Mouse (Mus musculus) neutrophil, adult 65 days (primary cell): ENCODE measurements around the gene Gm16434. TPM values are rescaled to one million over a fixed set of nuclear protein-coding genes. Genes with fewer than 3 reads are reported as not detected.

ENCODE experiments used
- total RNA-seq: library from RNA; stranded (reverse); gene quantifications from 2 replicates; pipeline ENCODE4 v1.2.4, GENCODE M21; 2023

Gene Gm16434
- not detected in 2 replicates for total RNA-seq

DNA sequence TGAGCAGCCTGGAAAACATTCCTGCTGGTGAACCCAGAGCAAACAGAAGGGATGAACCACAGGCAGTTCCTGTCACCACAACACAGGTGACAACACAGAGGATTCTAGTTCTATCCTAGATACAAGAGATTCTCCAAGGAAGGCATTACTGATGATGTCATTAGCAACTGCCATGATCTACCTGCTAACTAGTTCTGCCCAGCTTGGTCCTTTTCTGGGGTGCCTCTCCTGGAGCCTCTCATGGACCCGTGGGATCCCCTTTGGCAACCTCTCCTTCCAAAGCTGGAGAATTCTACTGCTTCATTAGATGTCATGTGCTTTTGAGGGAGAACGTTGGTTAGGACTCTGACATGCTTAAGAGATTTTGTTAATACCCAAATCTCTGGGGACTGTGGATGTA lies at the start of gene Gm16434:
Gene Gm16434 (minus strand): TSS at position 101 of the 400 bp plus-strand sequence.

DNA sequence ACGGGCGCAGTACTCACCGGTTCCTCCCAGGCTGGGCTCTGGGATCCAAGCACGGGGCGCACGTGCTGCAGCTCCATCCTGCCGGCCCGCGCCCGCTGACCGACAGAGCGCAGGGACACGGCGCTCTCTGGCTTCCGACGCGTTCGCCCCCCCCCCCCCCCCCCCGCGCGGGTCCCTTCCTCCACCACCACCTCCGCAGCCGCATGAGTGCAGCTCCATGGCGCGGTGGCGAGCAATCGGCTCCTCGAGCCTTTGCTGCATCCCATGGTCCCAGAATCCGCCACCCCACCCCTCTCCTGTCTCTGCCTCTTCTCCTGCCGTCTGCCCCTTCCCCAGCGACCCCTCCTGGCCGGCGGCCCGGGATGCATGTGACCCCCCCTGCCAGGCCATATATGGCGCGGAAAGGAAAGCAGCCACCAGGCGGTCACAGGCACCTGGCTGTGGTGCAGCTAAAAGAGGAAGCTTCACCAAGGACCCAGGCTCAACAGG lies 19.8 kb downstream of the Gm16434 start, which contains the start of gene Gm3512:
Gene Gm3512 (minus strand): TSS at position 51 of the 489 bp plus-strand sequence.

Other genes starting within 250 kb of the Gm16434 start
- gene Gm6356, start 220.7 kb downstream of the Gm16434 start, total RNA-seq: not detected in 2 replicates
- not detected in 2 replicates for gene Gm10406, start 167.1 kb downstream of the Gm16434 start, total RNA-seq
- not detected in 2 replicates for gene Gm3685, start 149.6 kb downstream of the Gm16434 start, total RNA-seq
- gene Gm3696, start 93.9 kb downstream of the Gm16434 start, total RNA-seq: not detected in 2 replicates
- gene Gm6676, start 69.1 kb downstream of the Gm16434 start, total RNA-seq: not detected in 2 replicates
- not detected in 2 replicates for gene Gm3512, start 20.0 kb downstream of the Gm16434 start, total RNA-seq
- not detected in 2 replicates for gene Gm3727, start 70.2 kb upstream of the Gm16434 start, total RNA-seq
- gene Gm3739, start 120.5 kb upstream of the Gm16434 start, total RNA-seq: not detected in 2 replicates
- not detected in 2 replicates for gene Gm5797, start 137.9 kb upstream of the Gm16434 start, total RNA-seq
- gene Gm8374, start 170.6 kb upstream of the Gm16434 start, total RNA-seq: not detected in 2 replicates